9 mouse cellular contexts compared by ENCODE assay signal in genomic region chr1:135108611-135109010, GRCm38 (mm10). TPM values are rescaled to one million over a fixed set of nuclear protein-coding genes. Genes with fewer than 3 reads are reported as not detected.
DNase-seq lines count a peak whose midpoint lies in the region; ATAC-seq and TF ChIP-seq lines count a peak whose summit lies in the region.
"Had no signal": no experiment of that assay in that cellular context is flagged by ENCODE, and none has a peak within 500 bp of the region (broad histone marks: within the 10 kb centered on the region; RNA-seq: fewer than 3 reads in every experiment).

No protein-coding gene starts in this region.

- intact Hi-C loops in gastrocnemius, adult 2 months (cut with DNase I), result loop anchor here (5.0 kb wide), 2 partner anchors 76 to 136 kb away; no protein-coding TSS in a partner anchor

- H3K27ac ChIP-seq in gastrocnemius, adult 2 months, result no peak overlapping the region
- H3K27ac ChIP-seq: limb, embryonic 12.5 days had no signal

- TF ChIP-seq CTCF in gastrocnemius, adult 2 months (IDR thresholded peaks at IDR 0.05), result peak; percentile 71

- H3K4me3 ChIP-seq in gastrocnemius, adult 2 months, result no peak overlapping the region
- H3K4me3 ChIP-seq: limb, embryonic 12.5 days had no signal

- no peak for ATAC-seq in frontal cortex, adult (ENCODE audit: low TSS enrichment)

- peak; percentile 65 for DNase-seq in gastrocnemius, adult 2 months
- DNase-seq in gastrocnemius, postnatal 25 days, result no peak
- DNase-seq in spleen, postnatal 10 days (ENCODE audit: low spot score in 2 of 2), result peak; percentile 27 to 60
- no peak for DNase-seq in spleen, adult 12 weeks (ENCODE audit: low spot score)
- DNase-seq in embryo, embryonic 11 days, result peak; percentile 65
- peak; percentile 48 for DNase-seq in naive thymus-derived CD4-positive, alpha-beta T cell, adult 2 months (ENCODE audit: low read depth)
- no peak for DNase-seq in right cerebral cortex, postnatal 36 days (ENCODE audit: low spot score in 2 of 2)

RNA-seq across cellular contexts. Expression of gene Lgr6, which starts 3.5 kb away (rescaled TPM):
- under 1 TPM; 0.08 to 0.86 TPM for total RNA-seq in gastrocnemius, adult 2 months (2021)
- total RNA-seq in gastrocnemius, postnatal 25 days (2021), result under 1 TPM; 0.51 to 0.54 TPM

RNA-seq across cellular contexts. Expression of gene Ptpn7, which starts 23.9 kb away (rescaled TPM):
- total RNA-seq in gastrocnemius, adult 2 months (2021), result under 1 TPM in 1 of 2 experiments, not detected in 1; 0.17 TPM
- under 1 TPM; 0.20 to 0.38 TPM for total RNA-seq in gastrocnemius, postnatal 25 days (2021)

RNA-seq across cellular contexts. Expression of gene Arl8a, which starts 38.0 kb away (rescaled TPM):
- 10 to 100 TPM; 16.5 to 17.8 TPM for total RNA-seq in gastrocnemius, adult 2 months (2021)
- total RNA-seq in gastrocnemius, postnatal 25 days (2021), result 10 to 100 TPM; 14.9 to 15.7 TPM

RNA-seq across cellular contexts. Expression of gene Gpr37l1, which starts 58.9 kb away (rescaled TPM):
- total RNA-seq in gastrocnemius, adult 2 months (2021), result under 1 TPM; 0.38 to 0.56 TPM
- under 1 TPM; 0.59 to 0.83 TPM for total RNA-seq in gastrocnemius, postnatal 25 days (2021)

Comparison
In these comparisons a context has a peak if more than half of its experiments do, and no peak if none do; other contexts are left out.
1. DNase-seq: peak in gastrocnemius, adult 2 months (single experiment), spleen, postnatal 10 days (2 of 2), embryo, embryonic 11 days (single experiment) and naive thymus-derived CD4-positive, alpha-beta T cell, adult 2 months (single experiment); none in gastrocnemius, postnatal 25 days (single experiment), spleen, adult 12 weeks (single experiment) and right cerebral cortex, postnatal 36 days (0 of 2).